Mouse (Mus musculus): ENCODE results near the gene Zfp57.

The Zfp57 gene

GRCm38 (mm10) chr17:37045611-37046311 is 44.8 kb downstream of the Zfp57 start, which contains the start of gene Gabbr1:
Gene Gabbr1 (plus strand): TSS chr17:37045966.
- no peaks in the 10 kb centered on the region for H3K27me3 ChIP-seq (ENCODE audit: control insufficient read depth, insufficient read depth, low read length, poor library complexity, severe bottlenecking)
- DNase-seq (ENCODE audit: low read depth, low spot score) = peak; percentile 73
- no peaks in the 10 kb centered on the region for H3K36me3 ChIP-seq (ENCODE audit: control insufficient read depth, insufficient read depth, low read length, poor library complexity, severe bottlenecking)

DNA sequence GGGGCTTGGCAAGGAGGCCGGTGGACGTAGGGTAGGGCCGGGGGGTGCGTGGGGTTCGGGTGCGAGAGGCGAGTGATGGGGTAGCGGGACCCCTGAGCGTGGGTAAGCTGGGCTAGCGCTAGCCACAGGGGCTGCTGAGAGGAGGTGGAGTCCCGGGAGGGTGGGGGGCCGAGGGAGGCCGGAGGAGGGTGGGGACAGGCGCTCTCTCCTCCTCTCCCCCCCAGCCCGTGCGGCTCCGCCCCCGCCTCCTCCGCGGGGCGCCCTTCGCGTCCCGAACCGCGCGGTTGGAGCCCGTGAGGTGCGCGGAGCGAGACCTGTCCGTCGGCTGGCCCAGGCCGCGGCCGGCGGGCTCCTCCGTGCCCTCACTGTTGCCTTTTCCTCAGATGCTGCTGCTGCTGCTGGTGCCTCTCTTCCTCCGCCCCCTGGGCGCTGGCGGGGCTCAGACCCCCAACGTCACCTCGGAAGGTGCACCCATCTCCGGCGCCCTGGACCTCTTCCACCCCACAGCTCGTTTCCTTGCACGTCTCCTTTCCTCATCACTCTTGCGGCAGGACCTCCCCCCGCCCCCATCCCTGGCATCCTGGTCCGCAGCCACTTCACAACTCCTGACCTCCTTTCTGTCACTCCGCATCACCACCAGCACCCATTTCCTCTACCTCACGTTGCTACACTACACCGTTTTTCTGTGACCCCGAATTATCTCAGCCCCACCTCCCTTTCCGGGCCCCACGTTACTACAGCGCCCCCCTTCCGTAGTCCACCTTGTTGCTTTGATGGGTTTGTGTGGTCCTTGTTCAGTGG is 45.5 kb downstream of the Zfp57 start:
- Histone ChIP-seq H3K27me3 (ENCODE audit: control insufficient read depth, insufficient read depth, low read length, poor library complexity, severe bottlenecking) (no peaks in the 10 kb centered on the region), H3K36me3 (ENCODE audit: control insufficient read depth, insufficient read depth, low read length, poor library complexity, severe bottlenecking) (no peaks in the 10 kb centered on the region)
- peak; percentile 61 for DNase-seq (ENCODE audit: low read depth, low spot score)

- no peaks in the 10 kb centered on the region for H3K36me3 ChIP-seq (ENCODE audit: control insufficient read depth, insufficient read depth, low read length, poor library complexity, severe bottlenecking)
- no peaks in the 10 kb centered on the region for H3K27me3 ChIP-seq (ENCODE audit: control insufficient read depth, insufficient read depth, low read length, poor library complexity, severe bottlenecking)
- DNase-seq (ENCODE audit: low read depth, low spot score) = peak; percentile 1
Measured at GRCm38 (mm10) chr17:37047332-37047976, 46.5 kb downstream of the Zfp57 start.

- DNase-seq (ENCODE audit: low read depth, low spot score) = peak; percentile 49
- Histone ChIP-seq H3K36me3 (ENCODE audit: control insufficient read depth, insufficient read depth, low read length, poor library complexity, severe bottlenecking) (no peaks in the 10 kb centered on the region), H3K27me3 (ENCODE audit: control insufficient read depth, insufficient read depth, low read length, poor library complexity, severe bottlenecking) (no peaks in the 10 kb centered on the region)
Measured at GRCm38 (mm10) chr17:37047981-37048380, 47.0 kb downstream of the Zfp57 start.

GRCm38 (mm10) chr17:37048383-37048782 is 47.4 kb downstream of the Zfp57 start:
- H3K27me3 ChIP-seq (ENCODE audit: control insufficient read depth, insufficient read depth, low read length, poor library complexity, severe bottlenecking) = no peaks in the 10 kb centered on the region
- no peak for DNase-seq (ENCODE audit: low read depth, low spot score)
- no peaks in the 10 kb centered on the region for H3K36me3 ChIP-seq (ENCODE audit: control insufficient read depth, insufficient read depth, low read length, poor library complexity, severe bottlenecking)

GRCm38 (mm10) chr17:37049570-37050310 is 48.8 kb downstream of the Zfp57 start:
- Histone ChIP-seq H3K36me3 (ENCODE audit: control insufficient read depth, insufficient read depth, low read length, poor library complexity, severe bottlenecking) (no peaks in the 10 kb centered on the region; the same call in 1 of the 2 replicates), H3K27me3 (ENCODE audit: control insufficient read depth, insufficient read depth, low read length, poor library complexity, severe bottlenecking) (no peaks in the 10 kb centered on the region)
- DNase-seq (ENCODE audit: low read depth, low spot score) = peak; percentile 41

GRCm38 (mm10) chr17:37050399-37050798 is 49.4 kb downstream of the Zfp57 start:
- H3K27me3 ChIP-seq (ENCODE audit: control insufficient read depth, insufficient read depth, low read length, poor library complexity, severe bottlenecking) = no peaks in the 10 kb centered on the region
- H3K36me3 ChIP-seq (ENCODE audit: control insufficient read depth, insufficient read depth, low read length, poor library complexity, severe bottlenecking) = no peaks in the 10 kb centered on the region; the same call in 1 of the 2 replicates
- peak; percentile 30 for DNase-seq (ENCODE audit: low read depth, low spot score)

- DNase-seq (ENCODE audit: low read depth, low spot score) = no peak
- Histone ChIP-seq H3K36me3 (ENCODE audit: control insufficient read depth, insufficient read depth, low read length, poor library complexity, severe bottlenecking) (no peaks in the 10 kb centered on the region; the same call in 1 of the 2 replicates), H3K27me3 (ENCODE audit: control insufficient read depth, insufficient read depth, low read length, poor library complexity, severe bottlenecking) (no peaks in the 10 kb centered on the region)
Measured at GRCm38 (mm10) chr17:37050876-37051275, 49.9 kb downstream of the Zfp57 start.

DNA sequence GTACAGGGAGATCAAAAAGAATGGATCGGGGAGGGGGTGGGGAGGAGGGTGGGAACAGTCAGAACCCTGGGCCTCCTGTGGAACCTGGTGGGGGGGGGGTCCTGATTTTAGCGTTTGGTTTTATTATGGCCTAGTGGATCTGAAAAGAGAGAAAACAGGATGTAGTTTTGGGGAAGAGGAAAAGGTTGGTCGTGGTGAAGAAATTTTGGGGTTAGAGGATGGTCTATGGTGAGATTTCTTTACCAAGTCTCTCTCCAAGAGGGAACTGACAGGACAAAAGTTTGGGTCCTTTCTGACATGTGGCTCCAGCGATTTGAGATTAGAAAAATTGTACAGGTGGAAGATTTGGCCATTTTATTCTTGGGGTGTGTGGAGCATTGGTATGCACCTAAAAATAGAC is 50.8 kb downstream of the Zfp57 start:
- no peak for DNase-seq (ENCODE audit: low read depth, low spot score)
- Histone ChIP-seq H3K36me3 (ENCODE audit: control insufficient read depth, insufficient read depth, low read length, poor library complexity, severe bottlenecking) (no peaks in the 10 kb centered on the region; the same call in 1 of the 2 replicates), H3K27me3 (ENCODE audit: control insufficient read depth, insufficient read depth, low read length, poor library complexity, severe bottlenecking) (no peaks in the 10 kb centered on the region)

DNA sequence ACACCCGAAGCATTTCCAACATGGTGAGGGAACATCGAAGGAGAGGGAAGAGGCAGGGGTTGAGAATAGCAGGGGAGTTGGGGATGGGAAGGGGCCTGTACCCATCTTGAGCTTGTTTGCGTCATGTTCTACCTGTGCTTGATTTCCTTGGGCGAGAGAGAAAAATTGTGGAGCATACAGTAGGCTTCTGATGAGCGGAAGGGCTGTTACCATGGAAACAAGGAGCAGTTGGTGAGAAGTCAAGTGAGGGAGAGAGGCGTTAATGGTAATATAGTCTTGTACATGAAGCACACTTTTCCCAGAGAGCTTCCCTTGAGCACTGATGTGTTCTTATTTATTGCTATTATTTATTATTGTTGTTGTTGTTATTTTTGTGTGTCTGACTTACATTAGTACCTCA is 56.0 kb downstream of the Zfp57 start:
- Histone ChIP-seq H3K27me3 (ENCODE audit: control insufficient read depth, insufficient read depth, low read length, poor library complexity, severe bottlenecking) (no peaks in the 10 kb centered on the region), H3K36me3 (ENCODE audit: control insufficient read depth, insufficient read depth, low read length, poor library complexity, severe bottlenecking) (no peaks in the 10 kb centered on the region; the same call in 1 of the 2 replicates)
- no peak for DNase-seq (ENCODE audit: low read depth, low spot score)
